Mouse (Mus musculus) testis, adult 2 months (tissue): ENCODE data around the gene Pfkp. TPM values are rescaled to one million over a fixed set of nuclear protein-coding genes. Genes with fewer than 3 reads are reported as not detected.

Experiments used
- H3K27ac ChIP-seq: fragments of 200-500 bp; 2 replicates; pipeline ENCODE4 v1.5.1; 2012; ENCODE audit warnings: low read depth, low read length; ENCODE audit not compliant: control insufficient read depth, insufficient read depth
- H3K27me3 ChIP-seq: fragments of 200-500 bp; 2 replicates; pipeline ENCODE4 v1.6.1; 2012; ENCODE audit warnings: mild to moderate bottlenecking, low read length, moderate library complexity; ENCODE audit not compliant: control insufficient read depth, insufficient read depth
- H3K36me3 ChIP-seq: fragments of 200-500 bp; 2 replicates; pipeline ENCODE4 v1.6.1; 2012; ENCODE audit warnings: mild to moderate bottlenecking, low read length; ENCODE audit not compliant: control insufficient read depth, insufficient read depth
- H3K4me1 ChIP-seq: fragments of 200-500 bp; 2 replicates; pipeline ENCODE4 v1.6.1; 2012; ENCODE audit warnings: low read length; ENCODE audit not compliant: control insufficient read depth, insufficient read depth
- H3K4me3 ChIP-seq: fragments of 200-500 bp; 2 replicates; pipeline ENCODE4 v1.5.1; 2012; ENCODE audit warnings: low read depth, mild to moderate bottlenecking, low read length, moderate library complexity, mixed read lengths; ENCODE audit not compliant: control insufficient read depth
- CTCF ChIP-seq: fragments of 200-500 bp; IDR thresholded peaks from 2 replicates; pipeline ENCODE4 v1.5.1; 2012; ENCODE audit warnings: low read depth, mild to moderate bottlenecking, inconsistent platforms, low read length, moderate library complexity; ENCODE audit not compliant: control insufficient read depth, insufficient read depth, insufficient replicate concordance
- POLR2A ChIP-seq: fragments of 200-500 bp; IDR thresholded peaks from 2 replicates; pipeline ENCODE4 v1.6.1; 2012; ENCODE audit warnings: low read depth, mild to moderate bottlenecking, inconsistent platforms, low read length, moderate library complexity; ENCODE audit not compliant: control insufficient read depth
- polyA plus RNA-seq: library from polyadenylated mRNA; depleted of rRNA; stranded (reverse); fragments of >200 nt; gene quantifications from 2 replicates; pipeline ENCODE4 v1.2.3, GENCODE M21; 2012

Pfkp gene
- polyA plus RNA-seq, 1 experiment = 133 TPM

GRCm38 (mm10) chr13:6643026-6643425 is 5.6 kb downstream of the Pfkp start:
- Histone ChIP-seq H3K27me3 (no peaks in the 10 kb centered on the region), H3K27ac (no peak overlapping the region), H3K36me3 (no peaks in the 10 kb centered on the region), H3K4me1 (peaks cover 13% of the 10 kb centered on the region), H3K4me3 (no peak overlapping the region)
- no peak for TF ChIP-seq CTCF
- no peak for TF ChIP-seq POLR2A

- peaks cover 7% of the 10 kb centered on the region for H3K4me1 ChIP-seq
- no peaks in the 10 kb centered on the region for H3K27me3 ChIP-seq
- TF ChIP-seq POLR2A (no peak), CTCF (no peak)
- H3K36me3 ChIP-seq = no peaks in the 10 kb centered on the region
- no peak overlapping the region for H3K27ac ChIP-seq
- H3K4me3 ChIP-seq = no peak overlapping the region
Measured at GRCm38 (mm10) chr13:6642453-6642852, 6.1 kb downstream of the Pfkp start.

GRCm38 (mm10) chr13:6641497-6641896 is 7.1 kb downstream of the Pfkp start:
- Histone ChIP-seq H3K4me1 (peaks cover 2% of the 10 kb centered on the region; the same call in 1 of the 2 replicates), H3K27ac (no peak overlapping the region), H3K4me3 (no peak overlapping the region), H3K27me3 (no peaks in the 10 kb centered on the region), H3K36me3 (no peaks in the 10 kb centered on the region)
- TF ChIP-seq POLR2A (no peak), CTCF (no peak)

GRCm38 (mm10) chr13:6639507-6640030 is 9.0 kb downstream of the Pfkp start:
- H3K27ac ChIP-seq = no peak overlapping the region
- H3K36me3 ChIP-seq = no peaks in the 10 kb centered on the region
- H3K27me3 ChIP-seq = no peaks in the 10 kb centered on the region
- TF ChIP-seq POLR2A (no peak), CTCF (no peak)
- H3K4me3 ChIP-seq = no peak overlapping the region
- no peaks in the 10 kb centered on the region for H3K4me1 ChIP-seq

GRCm38 (mm10) chr13:6638976-6639375 is 9.6 kb downstream of the Pfkp start:
- Histone ChIP-seq H3K27ac (no peak overlapping the region), H3K27me3 (no peaks in the 10 kb centered on the region), H3K4me1 (no peaks in the 10 kb centered on the region), H3K4me3 (no peak overlapping the region), H3K36me3 (no peaks in the 10 kb centered on the region)
- TF ChIP-seq POLR2A = no peak
- TF ChIP-seq CTCF = no peak

GRCm38 (mm10) chr13:6638425-6638824 is 10.2 kb downstream of the Pfkp start:
- Histone ChIP-seq H3K27ac (no peak overlapping the region), H3K4me1 (no peaks in the 10 kb centered on the region), H3K27me3 (no peaks in the 10 kb centered on the region), H3K36me3 (no peaks in the 10 kb centered on the region), H3K4me3 (no peak overlapping the region)
- TF ChIP-seq POLR2A = no peak
- TF ChIP-seq CTCF = no peak

- no peaks in the 10 kb centered on the region for H3K36me3 ChIP-seq
- H3K27ac ChIP-seq = no peak overlapping the region
- no peaks in the 10 kb centered on the region for H3K27me3 ChIP-seq
- H3K4me1 ChIP-seq = no peaks in the 10 kb centered on the region
- TF ChIP-seq CTCF = no peak
- no peak for TF ChIP-seq POLR2A
- H3K4me3 ChIP-seq = no peak overlapping the region
Measured at GRCm38 (mm10) chr13:6637534-6638124, 10.9 kb downstream of the Pfkp start.
